Mouse (Mus musculus) spleen, adult 2 months (tissue): ENCODE measurements around the gene Hs3st5.

ENCODE experiments used
- CTCF ChIP-seq: fragments of 200-500 bp; IDR thresholded peaks from 2 replicates; pipeline ENCODE4 v1.5.1; 2011; ENCODE audit warnings: mild to moderate bottlenecking, inconsistent platforms; ENCODE audit not compliant: insufficient read depth, insufficient read length, insufficient replicate concordance; ENCODE audit errors: extremely low read depth
- POLR2A ChIP-seq: fragments of 200-500 bp; IDR thresholded peaks from 2 replicates; pipeline ENCODE4 v1.6.1; 2011; ENCODE audit warnings: low read depth, low read length, inconsistent platforms

DNA sequence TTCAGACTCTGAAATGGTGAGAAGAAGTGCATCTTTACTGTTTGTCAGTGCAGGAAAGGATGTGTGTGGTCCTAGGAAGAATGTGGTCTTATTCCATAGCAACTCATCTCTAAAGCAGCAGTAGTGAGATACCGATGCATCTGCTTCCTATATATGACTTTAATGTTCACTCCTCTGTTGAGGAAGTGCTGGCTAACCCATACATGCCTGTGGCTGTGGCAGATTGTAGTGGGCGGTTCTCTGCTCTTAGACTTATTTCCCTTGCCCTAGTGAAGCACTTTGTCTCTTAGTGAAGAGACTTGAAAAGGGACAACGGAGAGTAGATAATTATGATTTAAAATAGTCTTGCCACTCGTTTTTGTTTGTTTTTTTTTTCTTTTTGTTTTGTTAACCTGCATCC is 47.4 kb downstream of the Hs3st5 start:
- TF ChIP-seq POLR2A (no peak), CTCF (no peak)
